Mouse (Mus musculus): ENCODE measurements around the gene Arf1. TPM values are rescaled to one million over a fixed set of nuclear protein-coding genes. Genes with fewer than 3 reads are reported as not detected.

Arf1 gene
- total and polyA plus RNA-seq, 3 experiments = 541 to 617 TPM; not detected in 1

GRCm38 (mm10) chr11:59163255-59164236 lies 64.5 kb downstream of the Arf1 start, which contains the start of gene Iba57 (continued):
- TF ChIP-seq POLR2AphosphoS2 (IDR thresholded peaks at IDR 0.05; ENCODE audit: low read length) (peak; percentile 88), SIN3A (IDR thresholded peaks at IDR 0.05; ENCODE audit: low read length) (peak; percentile 90), ZNF384 (IDR thresholded peaks at IDR 0.05; ENCODE audit: low read depth, low read length) (no peak), E2F4 (IDR thresholded peaks at IDR 0.05; ENCODE audit: borderline replicate concordance, low read depth, low read length) (peak; percentile 46; the same call in 1 of the 2 replicates), USF1 (IDR thresholded peaks at IDR 0.05; ENCODE audit: low read depth, low read length) (peak; percentile 17; the same call in 1 of the 2 replicates)

GRCm38 (mm10) chr11:59162443-59163254 lies 65.4 kb downstream of the Arf1 start:
- H3K36me3 ChIP-seq (ENCODE audit: control insufficient read depth in 1 of 2, insufficient read depth in 2 of 2, low read length in 2 of 2) = peaks cover 0 to 31% of the 10 kb centered on the region in 2 experiments; a peak in 2 of 4 replicates
- peak overlapping the region; percentile 68 for H3K9ac ChIP-seq (ENCODE audit: control insufficient read depth, low read depth, low read length, poor library complexity, severe bottlenecking)
- H3K9me3 ChIP-seq (replicated peaks; ENCODE audit: insufficient read depth, low read length) = no peaks in the 10 kb centered on the region
- peak overlapping the region; percentile 67 to 68 for H3K4me3 ChIP-seq (ENCODE audit: control insufficient read depth in 1 of 2, insufficient read depth in 1 of 2, low read depth in 2 of 2, low read length in 2 of 2)
- peaks cover 22 to 37% of the 10 kb centered on the region in 2 experiments for H3K4me1 ChIP-seq (ENCODE audit: control insufficient read depth in 1 of 2, insufficient read depth in 2 of 2, low read length in 2 of 2)
- peaks cover 10% of the 10 kb centered on the region for H3K79me2 ChIP-seq (ENCODE audit: control insufficient read depth, insufficient read depth, low read length, poor library complexity)
- H3K27ac ChIP-seq (ENCODE audit: control insufficient read depth, low read depth, low read length) = peak overlapping the region; percentile 50
- no peaks in the 10 kb centered on the region for H3K27me3 ChIP-seq (ENCODE audit: control insufficient read depth in 1 of 2, insufficient read depth in 2 of 2, low read length in 2 of 2)
- peak; percentile 46; the same call in 1 of the 2 replicates for TF ChIP-seq ETS1 (IDR thresholded peaks at IDR 0.05; ENCODE audit: low read depth, low read length)
- no peak for TF ChIP-seq ZNF384 (IDR thresholded peaks at IDR 0.05; ENCODE audit: low read depth, low read length)
- no peak for TF ChIP-seq RAD21 (IDR thresholded peaks at IDR 0.05; ENCODE audit: low read depth, low read length)
- TF ChIP-seq GATA1 (IDR thresholded peaks at IDR 0.05; ENCODE audit: low read depth, low read length) = 0 out of 2 replicates have a peak, but pooled peaks have one; percentile 14
- no peak for TF ChIP-seq EP300 (IDR thresholded peaks at IDR 0.05; ENCODE audit: low read depth in 1 of 2, low read length in 2 of 2)
- TF ChIP-seq ZC3H11A (IDR thresholded peaks at IDR 0.05; ENCODE audit: low read depth, low read length) = no peak
- peak; percentile 41 for TF ChIP-seq TAL1 (IDR thresholded peaks at IDR 0.05; ENCODE audit: low read length)
- TF ChIP-seq KAT2A (conservative IDR thresholded peaks at IDR 0.05; ENCODE audit: low read depth, low read length) = no peak
- no peak for TF ChIP-seq ZKSCAN1 (IDR thresholded peaks at IDR 0.05; ENCODE audit: low read depth, low read length)
- no peak for TF ChIP-seq MAX (IDR thresholded peaks at IDR 0.05; ENCODE audit: low read length)
- TF ChIP-seq POLR2AphosphoS5 (IDR thresholded peaks at IDR 0.05; ENCODE audit: borderline replicate concordance, low read depth, low read length) = no peak
- no peak for DNase-seq (ENCODE audit: low read depth, low spot score)

Other genes with a start within 250 kb of the Arf1 start
- 0.20 and 0.54 TPM in 2 replicates for gene Obscn, start 91.9 kb downstream of the Arf1 start, total RNA-seq (2012; rRNA removed)
- under 1 TPM in 1 of 2 experiments, not detected in 1; 0.08 TPM for gene Obscn, start 91.9 kb downstream of the Arf1 start, polyA plus RNA-seq (2012; ENCODE audit: insufficient read depth in 1 of 2, insufficient read length in 2 of 2, low read depth in 1 of 2, low replicate concordance in 2 of 2, missing spikeins in 1 of 2)
- gene Iba57, start 64.5 kb downstream of the Arf1 start, total RNA-seq (2012; rRNA removed) = 14.9 and 18.8 TPM in 2 replicates
- 10 to 100 TPM in 1 of 2 experiments, not detected in 1; 14.7 TPM for gene Iba57, start 64.5 kb downstream of the Arf1 start, polyA plus RNA-seq (2012; ENCODE audit: insufficient read depth in 1 of 2, insufficient read length in 2 of 2, low read depth in 1 of 2, low replicate concordance in 2 of 2, missing spikeins in 1 of 2)
- gene Gjc2, start 45.1 kb downstream of the Arf1 start, total RNA-seq (2012; rRNA removed) = 0.08 TPM in 1 of 2 replicates, not detected in the other
- gene Gjc2, start 45.1 kb downstream of the Arf1 start, polyA plus RNA-seq (2012; ENCODE audit: insufficient read depth in 1 of 2, insufficient read length in 2 of 2, low read depth in 1 of 2, low replicate concordance in 2 of 2, missing spikeins in 1 of 2) = under 1 TPM in 1 of 2 experiments, not detected in 1; 0.07 TPM
- gene Guk1, start 36.1 kb downstream of the Arf1 start, total RNA-seq (2012; rRNA removed) = 249 and 295 TPM in 2 replicates
- gene Guk1, start 36.1 kb downstream of the Arf1 start, polyA plus RNA-seq (2012; ENCODE audit: insufficient read depth in 1 of 2, insufficient read length in 2 of 2, low read depth in 1 of 2, low replicate concordance in 2 of 2, missing spikeins in 1 of 2) = 100 to 1,000 TPM in 1 of 2 experiments, not detected in 1; 215 TPM
- gene Mrpl55, start 25.8 kb downstream of the Arf1 start, total RNA-seq (2012; rRNA removed) = 75.0 and 75.5 TPM in 2 replicates
- gene Mrpl55, start 25.8 kb downstream of the Arf1 start, polyA plus RNA-seq (2012; ENCODE audit: insufficient read depth in 1 of 2, insufficient read length in 2 of 2, low read depth in 1 of 2, low replicate concordance in 2 of 2, missing spikeins in 1 of 2) = 10 to 100 TPM in 1 of 2 experiments, not detected in 1; 68.5 TPM
- 29.7 and 35.5 TPM in 2 replicates for gene 2310033P09Rik, start 19.9 kb downstream of the Arf1 start, total RNA-seq (2012; rRNA removed)
- gene 2310033P09Rik, start 19.9 kb downstream of the Arf1 start, polyA plus RNA-seq (2012; ENCODE audit: insufficient read depth in 1 of 2, insufficient read length in 2 of 2, low read depth in 1 of 2, low replicate concordance in 2 of 2, missing spikeins in 1 of 2) = 10 to 100 TPM in 1 of 2 experiments, not detected in 1; 59.8 TPM
- gene Wnt3a, start 62.5 kb upstream of the Arf1 start, total RNA-seq (2012; rRNA removed) = not detected in 2 replicates
- gene Wnt3a, start 62.5 kb upstream of the Arf1 start, polyA plus RNA-seq (2012; ENCODE audit: insufficient read depth in 1 of 2, insufficient read length in 2 of 2, low read depth in 1 of 2, low replicate concordance in 2 of 2, missing spikeins in 1 of 2) = not detected
- gene Wnt9a, start 78.7 kb upstream of the Arf1 start, total RNA-seq (2012; rRNA removed) = not detected in 2 replicates
- not detected for gene Wnt9a, start 78.7 kb upstream of the Arf1 start, polyA plus RNA-seq (2012; ENCODE audit: insufficient read depth in 1 of 2, insufficient read length in 2 of 2, low read depth in 1 of 2, low replicate concordance in 2 of 2, missing spikeins in 1 of 2)
- not detected in 2 replicates for gene Prss38, start 147.4 kb upstream of the Arf1 start, total RNA-seq (2012; rRNA removed)
- gene Prss38, start 147.4 kb upstream of the Arf1 start, polyA plus RNA-seq (2012; ENCODE audit: insufficient read depth in 1 of 2, insufficient read length in 2 of 2, low read depth in 1 of 2, low replicate concordance in 2 of 2, missing spikeins in 1 of 2) = not detected
- gene Jmjd4, start 221.8 kb upstream of the Arf1 start, total RNA-seq (2012; rRNA removed) = 14.3 and 18.1 TPM in 2 replicates
- gene Jmjd4, start 221.8 kb upstream of the Arf1 start, polyA plus RNA-seq (2012; ENCODE audit: insufficient read depth in 1 of 2, insufficient read length in 2 of 2, low read depth in 1 of 2, low replicate concordance in 2 of 2, missing spikeins in 1 of 2) = 10 to 100 TPM in 1 of 2 experiments, not detected in 1; 14.5 TPM
- 51.0 and 54.1 TPM in 2 replicates for gene Snap47, start 222.9 kb upstream of the Arf1 start, total RNA-seq (2012; rRNA removed)
- gene Snap47, start 222.9 kb upstream of the Arf1 start, polyA plus RNA-seq (2012; ENCODE audit: insufficient read depth in 1 of 2, insufficient read length in 2 of 2, low read depth in 1 of 2, low replicate concordance in 2 of 2, missing spikeins in 1 of 2) = 10 to 100 TPM in 1 of 2 experiments, not detected in 1; 57.9 TPM
- gene Zfp867, start 244.2 kb upstream of the Arf1 start, total RNA-seq (2012; rRNA removed) = 0.12 TPM in 1 of 2 replicates, not detected in the other
- gene Zfp867, start 244.2 kb upstream of the Arf1 start, polyA plus RNA-seq (2012; ENCODE audit: insufficient read depth in 1 of 2, insufficient read length in 2 of 2, low read depth in 1 of 2, low replicate concordance in 2 of 2, missing spikeins in 1 of 2) = 1 to 10 TPM in 1 of 2 experiments, not detected in 1; 1.3 TPM

All from MEL (cell line).